Mouse (Mus musculus): Measurements from ENCODE around the gene Car11. TPM values are rescaled to one million over a fixed set of nuclear protein-coding genes. Genes with fewer than 3 reads are reported as not detected.

Car11 gene
- polyA plus RNA-seq, 1 experiment from 2014 or later, result 64.4 TPM

GRCm38 (mm10) chr7:45719180-45719579 is 19.5 kb downstream of the Car11 start:
- Histone ChIP-seq H3K27ac (ENCODE audit: low read length) (no peak overlapping the region), H3K36me3 (ENCODE audit: control insufficient read depth, insufficient read depth) (peaks cover 21% of the 10 kb centered on the region)
- WGBS, result 78% methylated on average over 10 of the region's 10 CpGs

GRCm38 (mm10) chr7:45719738-45720412 is 20.2 kb downstream of the Car11 start:
- H3K4me3 ChIP-seq (replicated peaks; ENCODE audit: low read length), result no peak overlapping the region

More at GRCm38 (mm10) chr7:45719180-45719579, 19.5 kb downstream of the Car11 start:
- Histone ChIP-seq H3K4me3 (replicated peaks; ENCODE audit: low read length) (peak overlapping the region; percentile 63), H3K27me3 (replicated peaks; ENCODE audit: control insufficient read depth, insufficient read depth, low read length) (no peaks in the 10 kb centered on the region), H3K4me1 (replicated peaks; ENCODE audit: control insufficient read depth, insufficient read depth, low read length) (peaks cover 39% of the 10 kb centered on the region), H3K4me2 (ENCODE audit: low read length) (peak overlapping the region; percentile 86), H3K9ac (replicated peaks; ENCODE audit: low read depth, low read length) (peak overlapping the region; percentile 68), H3K9me3 (ENCODE audit: control insufficient read depth, low read length) (no peaks in the 10 kb centered on the region)
- ATAC-seq, result no peak

GRCm38 (mm10) chr7:45720413-45721233 is 21.0 kb downstream of the Car11 start, which contains the start of gene Fam83e:
TSS of gene Fam83e (plus strand) at chr7:45721212.
- 84% methylated on average over 14 of the region's 14 CpGs for WGBS
- Histone ChIP-seq H3K27me3 (replicated peaks; ENCODE audit: control insufficient read depth, insufficient read depth, low read length) (no peaks in the 10 kb centered on the region), H3K4me1 (replicated peaks; ENCODE audit: control insufficient read depth, insufficient read depth, low read length) (peaks cover 31% of the 10 kb centered on the region), H3K9ac (replicated peaks; ENCODE audit: low read depth, low read length) (no peak within 1 kb of the TSS), H3K27ac (ENCODE audit: low read length) (no peak within 1 kb of the TSS), H3K9me3 (ENCODE audit: control insufficient read depth, low read length) (no peaks in the 10 kb centered on the region), H3K4me2 (ENCODE audit: low read length) (no peak within 1 kb of the TSS), H3K36me3 (ENCODE audit: control insufficient read depth, insufficient read depth) (peaks cover 27% of the 10 kb centered on the region), H3K4me3 (replicated peaks; ENCODE audit: low read length) (no peak within 1 kb of the TSS)
- ATAC-seq, result no peak

More at GRCm38 (mm10) chr7:45719738-45720412, 20.2 kb downstream of the Car11 start:
- Histone ChIP-seq H3K9me3 (ENCODE audit: control insufficient read depth, low read length) (no peaks in the 10 kb centered on the region), H3K27me3 (replicated peaks; ENCODE audit: control insufficient read depth, insufficient read depth, low read length) (no peaks in the 10 kb centered on the region), H3K4me1 (replicated peaks; ENCODE audit: control insufficient read depth, insufficient read depth, low read length) (peaks cover 34% of the 10 kb centered on the region), H3K27ac (ENCODE audit: low read length) (no peak overlapping the region), H3K9ac (replicated peaks; ENCODE audit: low read depth, low read length) (no peak overlapping the region), H3K4me2 (ENCODE audit: low read length) (no peak overlapping the region), H3K36me3 (ENCODE audit: control insufficient read depth, insufficient read depth) (peaks cover 26% of the 10 kb centered on the region)
- WGBS, result 92% methylated on average over 15 of the region's 16 CpGs
- ATAC-seq, result no peak

- Histone ChIP-seq H3K27ac (ENCODE audit: low read length) (no peak overlapping the region), H3K36me3 (ENCODE audit: control insufficient read depth, insufficient read depth) (peaks cover 27% of the 10 kb centered on the region), H3K4me1 (replicated peaks; ENCODE audit: control insufficient read depth, insufficient read depth, low read length) (peaks cover 25% of the 10 kb centered on the region), H3K4me3 (replicated peaks; ENCODE audit: low read length) (no peak overlapping the region), H3K9ac (replicated peaks; ENCODE audit: low read depth, low read length) (no peak overlapping the region), H3K4me2 (ENCODE audit: low read length) (no peak overlapping the region), H3K9me3 (ENCODE audit: control insufficient read depth, low read length) (no peaks in the 10 kb centered on the region), H3K27me3 (replicated peaks; ENCODE audit: control insufficient read depth, insufficient read depth, low read length) (no peaks in the 10 kb centered on the region)
- WGBS, result 83% methylated on average over 7 of the region's 7 CpGs
- no peak for ATAC-seq
Observed at GRCm38 (mm10) chr7:45721234-45721571, 21.6 kb downstream of the Car11 start.

- Histone ChIP-seq H3K27ac (ENCODE audit: low read length) (no peak overlapping the region), H3K4me3 (replicated peaks; ENCODE audit: low read length) (no peak overlapping the region), H3K4me1 (replicated peaks; ENCODE audit: control insufficient read depth, insufficient read depth, low read length) (peaks cover 20% of the 10 kb centered on the region), H3K9ac (replicated peaks; ENCODE audit: low read depth, low read length) (no peak overlapping the region), H3K27me3 (replicated peaks; ENCODE audit: control insufficient read depth, insufficient read depth, low read length) (no peaks in the 10 kb centered on the region), H3K4me2 (ENCODE audit: low read length) (no peak overlapping the region), H3K36me3 (ENCODE audit: control insufficient read depth, insufficient read depth) (peaks cover 27% of the 10 kb centered on the region), H3K9me3 (ENCODE audit: control insufficient read depth, low read length) (no peaks in the 10 kb centered on the region)
- WGBS, result 60% methylated on average over 13 of the region's 13 CpGs
- no peak for ATAC-seq
Observed at GRCm38 (mm10) chr7:45721642-45722347, 22.2 kb downstream of the Car11 start.

GRCm38 (mm10) chr7:45722348-45722713 is 22.7 kb downstream of the Car11 start:
- H3K9ac ChIP-seq (replicated peaks; ENCODE audit: low read depth, low read length), result no peak overlapping the region
- no peak overlapping the region for H3K4me2 ChIP-seq (ENCODE audit: low read length)
- H3K36me3 ChIP-seq (ENCODE audit: control insufficient read depth, insufficient read depth), result peaks cover 27% of the 10 kb centered on the region
- ATAC-seq, result no peak
- H3K27me3 ChIP-seq (replicated peaks; ENCODE audit: control insufficient read depth, insufficient read depth, low read length), result no peaks in the 10 kb centered on the region
- H3K4me1 ChIP-seq (replicated peaks; ENCODE audit: control insufficient read depth, insufficient read depth, low read length), result peaks cover 14% of the 10 kb centered on the region
- no peak overlapping the region for H3K4me3 ChIP-seq (replicated peaks; ENCODE audit: low read length)
- no peaks in the 10 kb centered on the region for H3K9me3 ChIP-seq (ENCODE audit: control insufficient read depth, low read length)
- H3K27ac ChIP-seq (ENCODE audit: low read length), result no peak overlapping the region
- WGBS, result 80% methylated on average over 13 of the region's 13 CpGs

- Histone ChIP-seq H3K4me1 (replicated peaks; ENCODE audit: control insufficient read depth, insufficient read depth, low read length) (peaks cover 14% of the 10 kb centered on the region), H3K4me3 (replicated peaks; ENCODE audit: low read length) (no peak overlapping the region), H3K4me2 (ENCODE audit: low read length) (no peak overlapping the region), H3K27ac (ENCODE audit: low read length) (no peak overlapping the region), H3K9ac (replicated peaks; ENCODE audit: low read depth, low read length) (no peak overlapping the region), H3K9me3 (ENCODE audit: control insufficient read depth, low read length) (no peaks in the 10 kb centered on the region), H3K36me3 (ENCODE audit: control insufficient read depth, insufficient read depth) (peaks cover 27% of the 10 kb centered on the region), H3K27me3 (replicated peaks; ENCODE audit: control insufficient read depth, insufficient read depth, low read length) (no peaks in the 10 kb centered on the region)
- 85% methylated on average over 4 of the region's 4 CpGs for WGBS
- no peak for ATAC-seq
Observed at GRCm38 (mm10) chr7:45723301-45723700, 23.7 kb downstream of the Car11 start.

GRCm38 (mm10) chr7:45723781-45724180 is 24.1 kb downstream of the Car11 start:
- Histone ChIP-seq H3K4me1 (replicated peaks; ENCODE audit: control insufficient read depth, insufficient read depth, low read length) (peaks cover 11% of the 10 kb centered on the region), H3K27me3 (replicated peaks; ENCODE audit: control insufficient read depth, insufficient read depth, low read length) (no peaks in the 10 kb centered on the region), H3K36me3 (ENCODE audit: control insufficient read depth, insufficient read depth) (peaks cover 27% of the 10 kb centered on the region), H3K4me2 (ENCODE audit: low read length) (no peak overlapping the region), H3K9ac (replicated peaks; ENCODE audit: low read depth, low read length) (no peak overlapping the region), H3K27ac (ENCODE audit: low read length) (no peak overlapping the region), H3K4me3 (replicated peaks; ENCODE audit: low read length) (no peak overlapping the region), H3K9me3 (ENCODE audit: control insufficient read depth, low read length) (no peaks in the 10 kb centered on the region)
- 90% methylated on average over 14 of the region's 14 CpGs for WGBS
- ATAC-seq, result no peak

- Histone ChIP-seq H3K9ac (replicated peaks; ENCODE audit: low read depth, low read length) (no peak overlapping the region), H3K4me2 (ENCODE audit: low read length) (no peak overlapping the region), H3K27ac (ENCODE audit: low read length) (no peak overlapping the region), H3K36me3 (ENCODE audit: control insufficient read depth, insufficient read depth) (peaks cover 21% of the 10 kb centered on the region), H3K9me3 (ENCODE audit: control insufficient read depth, low read length) (no peaks in the 10 kb centered on the region), H3K27me3 (replicated peaks; ENCODE audit: control insufficient read depth, insufficient read depth, low read length) (no peaks in the 10 kb centered on the region), H3K4me1 (replicated peaks; ENCODE audit: control insufficient read depth, insufficient read depth, low read length) (no peaks in the 10 kb centered on the region), H3K4me3 (replicated peaks; ENCODE audit: low read length) (no peak overlapping the region)
- WGBS, result 88% methylated on average over 9 of the region's 9 CpGs
- ATAC-seq, result no peak
Observed at GRCm38 (mm10) chr7:45725151-45725550, 25.5 kb downstream of the Car11 start.
